23 mouse cellular contexts compared by ENCODE assay signal in genomic region chr11:22479836-22480619, GRCm38 (mm10). TPM values are rescaled to one million over a fixed set of nuclear protein-coding genes. Genes with fewer than 3 reads are reported as not detected.
A peak's percentile ranks its signal among the peaks of the same experiment; 100 is the strongest.
DNase-seq lines count a peak whose midpoint lies in the region; ATAC-seq and TF ChIP-seq lines count a peak whose summit lies in the region.
"Had no signal": no experiment of that assay in that cellular context is flagged by ENCODE, and none has a peak within 500 bp of the region (broad histone marks: within the 10 kb centered on the region; RNA-seq: fewer than 3 reads in every experiment).

No protein-coding gene starts in this region.

- ATAC-seq in forebrain, postnatal 0 days, result peak; percentile 29; the same call in 1 of the 2 replicates
- ATAC-seq: activated CD4-positive, CD25-positive, alpha-beta regulatory T cell, adult 4 months; hindbrain, embryonic 16.5 days had no signal

- no peak for TF ChIP-seq EP300 in heart, adult 2 months (IDR thresholded peaks at IDR 0.05; ENCODE audit: insufficient read depth, low read depth, low read length)

- no peak overlapping the region for H3K27ac ChIP-seq in heart, adult 2 months
- H3K27ac ChIP-seq in forebrain, postnatal 0 days (ENCODE audit: low read depth, low read length), result no peak overlapping the region
- H3K27ac ChIP-seq: gastrocnemius, adult 2 months; heart, embryonic 10.5 days; hindbrain, embryonic 12.5 days had no signal

- no peak overlapping the region for H3K9ac ChIP-seq in heart, adult 2 months (ENCODE audit: low read depth, low read length)
- H3K9ac ChIP-seq in forebrain, postnatal 0 days, result no peak overlapping the region
- H3K9ac ChIP-seq: embryonic facial prominence, embryonic 15.5 days; hindbrain, embryonic 12.5 days had no signal

- intact Hi-C loops in heart, adult 2 months (cut with DNase I), result no loop called here
- intact Hi-C loops in left cerebral cortex, postnatal 36 days (cut with DNase I), result no loop called here

- H3K4me1 ChIP-seq in heart, adult 2 months (ENCODE audit: control insufficient read depth, insufficient read depth, low read length), result no peaks in the 10 kb centered on the region
- 0 out of 2 replicates have a peak, but pooled peaks cover 11% of the 10 kb centered on the region for H3K4me1 ChIP-seq in forebrain, postnatal 0 days (ENCODE audit: insufficient read depth)
- H3K4me1 ChIP-seq: heart, embryonic 10.5 days had no signal

- no peak overlapping the region for H3K4me3 ChIP-seq in heart, adult 2 months
- no peak overlapping the region for H3K4me3 ChIP-seq in forebrain, postnatal 0 days (ENCODE audit: low read depth, low read length)
- H3K4me3 ChIP-seq: embryonic facial prominence, embryonic 15.5 days; erythroblast, embryonic 14.5 days; gastrocnemius, adult 2 months; heart, embryonic 10.5 days; hindbrain, embryonic 12.5 days had no signal

- peak; percentile 60 for DNase-seq in heart, adult 11 months
- no peak for DNase-seq in heart, adult 2 months
- peak; percentile 69 for DNase-seq in brain, embryonic 14.5 days (ENCODE audit: low read depth)
- DNase-seq in forebrain, postnatal 0 days, result no peak
- no peak for DNase-seq in left cerebral cortex, postnatal 36 days (ENCODE audit: low spot score in 2 of 2)
- DNase-seq in layer of hippocampus, adult 8-10 months (ENCODE audit: low spot score in 2 of 2), result no peak
- DNase-seq: adrenal gland, postnatal 25 days; cerebellum, adult 2 months; cerebellum, postnatal 14 days; embryo, embryonic 11 days; gastrocnemius, adult 2 months; gastrocnemius, postnatal 25 days; heart, postnatal 10 days; heart, postnatal 4 days; kidney, adult 11 months had no signal

- 76% methylated on average over 3 of the region's 3 CpGs for WGBS in heart, adult 2 months
- WGBS in forebrain, postnatal 0 days, result 42% methylated on average over 3 of the region's 3 CpGs

- TF ChIP-seq POLR2A in heart, adult 2 months (IDR thresholded peaks at IDR 0.05; ENCODE audit: insufficient read depth, low read depth, low read length), result no peak
- no peak for TF ChIP-seq POLR2A in brain, embryonic 14.5 days (IDR thresholded peaks at IDR 0.05; ENCODE audit: borderline replicate concordance, extremely low read depth, insufficient read depth, insufficient read length, poor library complexity, severe bottlenecking)

- no peaks in the 10 kb centered on the region for H3K9me3 ChIP-seq in forebrain, postnatal 0 days (ENCODE audit: low read length)
- H3K9me3 ChIP-seq: embryonic facial prominence, embryonic 15.5 days; G1E; heart, embryonic 10.5 days; hindbrain, embryonic 12.5 days had no signal

- no peaks in the 10 kb centered on the region for H3K27me3 ChIP-seq in heart, adult 2 months (ENCODE audit: control insufficient read depth, insufficient read depth, low read length)
- H3K27me3 ChIP-seq in forebrain, postnatal 0 days (ENCODE audit: insufficient read depth, low read length), result no peaks in the 10 kb centered on the region
- H3K27me3 ChIP-seq: CH12.LX; embryonic facial prominence, embryonic 15.5 days; hindbrain, embryonic 12.5 days had no signal

- no peaks in the 10 kb centered on the region for H3K79me2 ChIP-seq in heart, adult 2 months (replicated peaks; ENCODE audit: control insufficient read depth, insufficient read depth, low read length)

- no peak overlapping the region for H3K4me2 ChIP-seq in forebrain, postnatal 0 days (ENCODE audit: low read depth)
- H3K4me2 ChIP-seq: embryonic facial prominence, embryonic 15.5 days; hindbrain, embryonic 12.5 days had no signal

- H3K36me3 ChIP-seq in heart, adult 2 months (ENCODE audit: control insufficient read depth, insufficient read depth, low read length), result no peaks in the 10 kb centered on the region
- no peaks in the 10 kb centered on the region for H3K36me3 ChIP-seq in forebrain, postnatal 0 days (ENCODE audit: insufficient read depth)
- H3K36me3 ChIP-seq: embryonic facial prominence, embryonic 15.5 days; G1E; heart, embryonic 10.5 days; hindbrain, embryonic 12.5 days had no signal

- no peak for TF ChIP-seq CTCF in heart, adult 2 months (IDR thresholded peaks at IDR 0.05)
- TF ChIP-seq CTCF in brain, embryonic 14.5 days (IDR thresholded peaks at IDR 0.05; ENCODE audit: borderline replicate concordance, extremely low read depth, insufficient read depth, insufficient read length), result no peak
- no peak for TF ChIP-seq CTCF in forebrain, postnatal 0 days (IDR thresholded peaks at IDR 0.05; ENCODE audit: low read depth)

RNA-seq across cellular contexts. Expression of gene Tmem17, which starts 31.9 kb away (rescaled TPM):
- 1 to 10 TPM; 1.5 to 1.7 TPM for total RNA-seq in heart, adult 2 months (2021)
- 2.6 and 3.9 TPM in 2 replicates for polyA plus RNA-seq in heart, adult 2 months (2012; rRNA removed)
- 13.5 and 14.4 TPM in 2 replicates for polyA plus RNA-seq in brain, embryonic 14.5 days (2012; rRNA removed)
- total RNA-seq in forebrain, postnatal 0 days (2014; rRNA removed), result 23.3 and 25.2 TPM in 2 replicates
- polyA plus RNA-seq in forebrain, postnatal 0 days (2015; fragmentation: Nextera tagmentation; extraction: Ambion mirVana), result 19.4 and 21.3 TPM in 2 replicates
- total RNA-seq in left cerebral cortex, postnatal 36 days (2021), result 1 to 10 TPM; 6.6 to 6.7 TPM
- total RNA-seq in layer of hippocampus, adult 8-10 months (2022), result 1 to 10 TPM; 4.3 to 6.5 (median 5.7) TPM
- total RNA-seq: G1E had no signal
- polyA plus RNA-seq: erythroblast, embryonic 14.5 days; G1E had no signal

Comparison
In these comparisons a context has a peak if more than half of its experiments do, and no peak if none do; other contexts are left out.
1. DNase-seq: peak in heart, adult 11 months (single experiment) and brain, embryonic 14.5 days (single experiment); none in heart, adult 2 months (0 of 2), forebrain, postnatal 0 days (single experiment), left cerebral cortex, postnatal 36 days (0 of 2) and layer of hippocampus, adult 8-10 months (0 of 2).